In the genomic region with DNA sequence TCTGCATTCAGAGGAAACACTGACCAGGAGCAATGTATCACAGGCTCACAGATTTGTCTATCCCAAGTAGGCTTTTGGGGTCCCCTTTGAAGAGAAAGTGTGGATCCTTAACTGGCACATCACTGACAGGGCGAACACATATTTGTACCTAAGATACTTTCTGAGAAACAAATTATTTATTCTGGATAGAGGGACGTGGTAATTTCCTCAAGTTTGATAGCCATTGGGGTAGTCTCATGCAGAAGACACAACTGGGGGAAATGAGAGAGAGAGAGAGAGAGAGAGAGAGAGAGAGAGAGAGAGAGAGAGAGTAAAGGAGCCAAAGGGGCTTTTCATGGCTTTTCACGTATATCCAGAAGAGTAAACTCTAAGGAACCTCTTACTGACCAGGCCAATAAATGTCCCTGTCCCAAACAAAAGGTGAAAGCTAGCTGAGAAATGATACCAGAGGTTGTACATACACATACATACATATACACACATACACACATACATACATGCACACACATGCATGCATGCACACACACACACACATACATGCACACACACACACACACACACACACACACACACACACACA, we compare ENCODE assay signal across 27 mouse cellular contexts.
"Had no signal": no experiment of that assay in that cellular context is flagged by ENCODE, and none has a peak within 500 bp of the region (broad histone marks: within the 10 kb centered on the region; RNA-seq: fewer than 3 reads in every experiment).

No protein-coding gene starts in this region.

- H3K9me3 ChIP-seq: embryonic facial prominence, embryonic 10.5 days; embryonic facial prominence, embryonic 12.5 days; embryonic facial prominence, embryonic 13.5 days; embryonic facial prominence, embryonic 15.5 days; forebrain, embryonic 10.5 days; forebrain, embryonic 12.5 days; forebrain, embryonic 13.5 days; forebrain, embryonic 15.5 days had no signal

- H3K36me3 ChIP-seq: embryonic facial prominence, embryonic 10.5 days; embryonic facial prominence, embryonic 12.5 days; embryonic facial prominence, embryonic 13.5 days; embryonic facial prominence, embryonic 15.5 days; forebrain, embryonic 10.5 days; forebrain, embryonic 12.5 days; forebrain, embryonic 15.5 days had no signal

- H3K9ac ChIP-seq: embryonic facial prominence, embryonic 12.5 days; embryonic facial prominence, embryonic 13.5 days; embryonic facial prominence, embryonic 15.5 days; forebrain, embryonic 12.5 days; forebrain, embryonic 13.5 days; forebrain, embryonic 15.5 days; forebrain, postnatal 0 days had no signal

- H3K4me3 ChIP-seq: embryonic facial prominence, embryonic 10.5 days; embryonic facial prominence, embryonic 12.5 days; embryonic facial prominence, embryonic 13.5 days; embryonic facial prominence, embryonic 15.5 days; erythroblast, embryonic 14.5 days; forebrain, embryonic 10.5 days; forebrain, embryonic 12.5 days; forebrain, embryonic 13.5 days; forebrain, embryonic 15.5 days; gastrocnemius, adult 2 months had no signal

- DNase-seq: cerebellum, adult 2 months; cerebellum, adult 8-10 months; cerebellum, adult 9-10 months; cerebellum, adult 9-11 months; cerebellum, postnatal 10 days; cerebellum, postnatal 14 days; cerebellum, postnatal 25 days; cerebellum, postnatal 36 days; embryo, embryonic 11 days; forebrain, postnatal 0 days; gastrocnemius, adult 2 months; gastrocnemius, postnatal 10 days; gastrocnemius, postnatal 14 days; gastrocnemius, postnatal 25 days; gastrocnemius, postnatal 36 days; heart, adult 18-20 months had no signal

- H3K27me3 ChIP-seq: embryonic facial prominence, embryonic 12.5 days; embryonic facial prominence, embryonic 13.5 days; embryonic facial prominence, embryonic 15.5 days; forebrain, embryonic 12.5 days; forebrain, embryonic 13.5 days; forebrain, embryonic 15.5 days had no signal

- H3K27ac ChIP-seq: embryonic facial prominence, embryonic 10.5 days; embryonic facial prominence, embryonic 12.5 days; embryonic facial prominence, embryonic 13.5 days; embryonic facial prominence, embryonic 15.5 days; forebrain, embryonic 10.5 days; forebrain, embryonic 12.5 days; forebrain, embryonic 13.5 days; forebrain, embryonic 15.5 days; gastrocnemius, adult 2 months had no signal

- H3K4me1 ChIP-seq: embryonic facial prominence, embryonic 12.5 days; embryonic facial prominence, embryonic 13.5 days; embryonic facial prominence, embryonic 15.5 days; forebrain, embryonic 10.5 days; forebrain, embryonic 12.5 days; forebrain, embryonic 13.5 days; forebrain, embryonic 15.5 days had no signal

- H3K4me2 ChIP-seq: embryonic facial prominence, embryonic 12.5 days; embryonic facial prominence, embryonic 13.5 days; embryonic facial prominence, embryonic 15.5 days; forebrain, embryonic 12.5 days; forebrain, embryonic 13.5 days; forebrain, embryonic 15.5 days had no signal

- ATAC-seq: forebrain, embryonic 13.5 days; forebrain, embryonic 14.5 days; forebrain, embryonic 15.5 days; forebrain, embryonic 16.5 days; forebrain, postnatal 0 days had no signal
